Comparison of ENCODE assay signal across 12 mouse cellular contexts in genomic region chr4:149945194-149945593, GRCm38 (mm10). TPM values are rescaled to one million over a fixed set of nuclear protein-coding genes. Genes with fewer than 3 reads are reported as not detected.
DNase-seq lines count a peak whose midpoint lies in the region; ATAC-seq and TF ChIP-seq lines count a peak whose summit lies in the region.
"Had no signal": no experiment of that assay in that cellular context is flagged by ENCODE, and none has a peak within 500 bp of the region (broad histone marks: within the 10 kb centered on the region; RNA-seq: fewer than 3 reads in every experiment).

No protein-coding gene starts in this region.

- H3K9ac ChIP-seq in midbrain, postnatal 0 days (replicated peaks; ENCODE audit: low read length, poor library complexity, severe bottlenecking), result no peak overlapping the region
- H3K9ac ChIP-seq in midbrain, embryonic 15.5 days, result no peak overlapping the region
- H3K9ac ChIP-seq in embryonic facial prominence, embryonic 13.5 days, result no peak overlapping the region
- H3K9ac ChIP-seq in limb, embryonic 15.5 days, result no peak overlapping the region
- no peak overlapping the region for H3K9ac ChIP-seq in kidney, embryonic 16.5 days (replicated peaks; ENCODE audit: low read length)
- H3K9ac ChIP-seq: liver, embryonic 15.5 days had no signal

- no peaks in the 10 kb centered on the region for H3K9me3 ChIP-seq in midbrain, postnatal 0 days (ENCODE audit: low read length)
- no peaks in the 10 kb centered on the region for H3K9me3 ChIP-seq in midbrain, embryonic 15.5 days
- H3K9me3 ChIP-seq in embryonic facial prominence, embryonic 13.5 days, result no peaks in the 10 kb centered on the region
- H3K9me3 ChIP-seq in limb, embryonic 15.5 days, result no peaks in the 10 kb centered on the region
- H3K9me3 ChIP-seq in kidney, embryonic 16.5 days (ENCODE audit: low read length), result no peaks in the 10 kb centered on the region
- H3K9me3 ChIP-seq: liver, embryonic 15.5 days had no signal

- 56% methylated on average over 9 of the region's 9 CpGs for WGBS in midbrain, postnatal 0 days
- 58% methylated on average over 9 of the region's 9 CpGs for WGBS in midbrain, embryonic 15.5 days
- WGBS in embryonic facial prominence, embryonic 13.5 days, result 18% methylated on average over 9 of the region's 9 CpGs
- 36% methylated on average over 9 of the region's 9 CpGs for WGBS in limb, embryonic 15.5 days
- 61% methylated on average over 9 of the region's 9 CpGs for WGBS in kidney, embryonic 16.5 days

- no peak for TF ChIP-seq CTCF in midbrain, postnatal 0 days (IDR thresholded peaks at IDR 0.05)

- H3K4me1 ChIP-seq in midbrain, postnatal 0 days (ENCODE audit: insufficient read depth, low read length), result peaks cover 6% of the 10 kb centered on the region; the same call in 1 of the 2 replicates
- H3K4me1 ChIP-seq in midbrain, embryonic 15.5 days, result peaks cover 19% of the 10 kb centered on the region
- peaks cover 86% of the 10 kb centered on the region for H3K4me1 ChIP-seq in embryonic facial prominence, embryonic 13.5 days
- H3K4me1 ChIP-seq in limb, embryonic 15.5 days, result peaks cover 96% of the 10 kb centered on the region
- peaks cover 61% of the 10 kb centered on the region for H3K4me1 ChIP-seq in kidney, embryonic 16.5 days (ENCODE audit: insufficient read depth, low read length)
- H3K4me1 ChIP-seq: liver, embryonic 15.5 days had no signal

- no peak overlapping the region for H3K4me2 ChIP-seq in midbrain, postnatal 0 days (ENCODE audit: low read depth, low read length, poor library complexity, severe bottlenecking)
- no peak overlapping the region for H3K4me2 ChIP-seq in midbrain, embryonic 15.5 days
- peak overlapping the region; percentile 30 for H3K4me2 ChIP-seq in embryonic facial prominence, embryonic 13.5 days
- no peak overlapping the region for H3K4me2 ChIP-seq in limb, embryonic 15.5 days
- no peak overlapping the region for H3K4me2 ChIP-seq in kidney, embryonic 16.5 days (replicated peaks; ENCODE audit: low read depth, low read length)
- H3K4me2 ChIP-seq: liver, embryonic 15.5 days had no signal

- H3K27ac ChIP-seq in midbrain, postnatal 0 days (ENCODE audit: low read depth, low read length), result no peak overlapping the region
- no peak overlapping the region for H3K27ac ChIP-seq in midbrain, embryonic 15.5 days
- H3K27ac ChIP-seq in embryonic facial prominence, embryonic 13.5 days, result no peak overlapping the region
- H3K27ac ChIP-seq in limb, embryonic 15.5 days, result 0 out of 2 replicates have a peak overlapping the region, but pooled peaks have one; percentile 30
- H3K27ac ChIP-seq in kidney, embryonic 16.5 days (ENCODE audit: low read length), result no peak overlapping the region
- H3K27ac ChIP-seq: left cerebral cortex, adult 2 months; liver, embryonic 15.5 days had no signal

- no peak for DNase-seq in midbrain, postnatal 0 days (ENCODE audit: low spot score)
- DNase-seq in kidney, adult 9 months, result no peak
- DNase-seq in gastrocnemius, postnatal 14 days, result no peak
- DNase-seq: cerebellum, adult 11-12 months; thymus, adult 18-20 months had no signal

- intact Hi-C loops in gastrocnemius, postnatal 14 days (cut with DNase I; ENCODE audit: low total_unique reads), result no loop called here

- H3K4me3 ChIP-seq in midbrain, postnatal 0 days (ENCODE audit: low read depth, low read length), result no peak overlapping the region
- no peak overlapping the region for H3K4me3 ChIP-seq in midbrain, embryonic 15.5 days
- H3K4me3 ChIP-seq in embryonic facial prominence, embryonic 13.5 days, result no peak overlapping the region
- no peak overlapping the region for H3K4me3 ChIP-seq in limb, embryonic 15.5 days
- H3K4me3 ChIP-seq in kidney, embryonic 16.5 days (ENCODE audit: low read length), result no peak overlapping the region
- H3K4me3 ChIP-seq: left cerebral cortex, adult 2 months; liver, embryonic 15.5 days had no signal

- no peaks in the 10 kb centered on the region for H3K36me3 ChIP-seq in midbrain, postnatal 0 days (ENCODE audit: insufficient read depth, low read length)
- H3K36me3 ChIP-seq in midbrain, embryonic 15.5 days (replicated peaks), result no peaks in the 10 kb centered on the region
- H3K36me3 ChIP-seq in embryonic facial prominence, embryonic 13.5 days, result no peaks in the 10 kb centered on the region
- no peaks in the 10 kb centered on the region for H3K36me3 ChIP-seq in limb, embryonic 15.5 days
- no peaks in the 10 kb centered on the region for H3K36me3 ChIP-seq in kidney, embryonic 16.5 days (ENCODE audit: insufficient read depth, low read length)
- H3K36me3 ChIP-seq: liver, embryonic 15.5 days had no signal

- ATAC-seq in midbrain, postnatal 0 days (ENCODE audit: low FRiP score), result 0 out of 2 replicates have a peak, but pooled peaks have one; percentile 47
- no peak for ATAC-seq in midbrain, embryonic 15.5 days (replicated peaks)
- peak; percentile 67; the same call in 1 of the 2 replicates for ATAC-seq in embryonic facial prominence, embryonic 13.5 days (ENCODE audit: insufficient number of reproducible peaks, insufficient read depth, low FRiP score, low TSS enrichment, low read depth)
- ATAC-seq in limb, embryonic 15.5 days (ENCODE audit: insufficient number of reproducible peaks, low FRiP score, low TSS enrichment, low read depth), result no peak; the same call in 1 of the 2 replicates
- no peak for ATAC-seq in kidney, embryonic 16.5 days (ENCODE audit: low FRiP score, low TSS enrichment)

- no peaks in the 10 kb centered on the region; the same call in 1 of the 2 replicates for H3K27me3 ChIP-seq in midbrain, postnatal 0 days (ENCODE audit: insufficient read depth, low read length)
- no peaks in the 10 kb centered on the region for H3K27me3 ChIP-seq in midbrain, embryonic 15.5 days (replicated peaks)
- H3K27me3 ChIP-seq in embryonic facial prominence, embryonic 13.5 days, result no peaks in the 10 kb centered on the region
- no peaks in the 10 kb centered on the region; the same call in 1 of the 2 replicates for H3K27me3 ChIP-seq in limb, embryonic 15.5 days
- H3K27me3 ChIP-seq in kidney, embryonic 16.5 days (ENCODE audit: insufficient read depth, low read length), result peaks cover 2% of the 10 kb centered on the region; the same call in 1 of the 2 replicates

RNA-seq across cellular contexts. Expression of gene Spsb1, which starts 9.6 kb away (rescaled TPM):
- total RNA-seq in midbrain, postnatal 0 days (2014; rRNA removed), result 6.2 and 13.6 TPM in 2 replicates
- 4.4 and 4.7 TPM in 2 replicates for polyA plus RNA-seq in midbrain, postnatal 0 days (2015; fragmentation: Nextera tagmentation; extraction: Ambion mirVana)
- polyA plus RNA-seq in midbrain, embryonic 15.5 days (2015; fragmentation: Nextera tagmentation; extraction: Ambion mirVana), result 4.8 and 5.2 TPM in 2 replicates
- polyA plus RNA-seq in embryonic facial prominence, embryonic 13.5 days (2015; fragmentation: Nextera tagmentation; extraction: Ambion mirVana), result 12.2 and 13.5 TPM in 2 replicates
- polyA plus RNA-seq in limb, embryonic 15.5 days (2015; fragmentation: Nextera tagmentation; extraction: Ambion mirVana), result 24.6 and 27.1 TPM in 2 replicates
- 10.9 and 14.2 TPM in 2 replicates for polyA plus RNA-seq in kidney, embryonic 16.5 days (2015; fragmentation: Nextera tagmentation; extraction: Ambion mirVana)
- total RNA-seq in gastrocnemius, postnatal 14 days (2021), result 10 to 100 TPM; 12.9 to 20.1 TPM
- total RNA-seq: megakaryocyte-erythroid progenitor cell, adult 5-6 weeks had no signal

Comparison
In these comparisons a context has a peak if more than half of its experiments do, and no peak if none do; other contexts are left out.
1. ATAC-seq: peak in midbrain, postnatal 0 days (single experiment) and embryonic facial prominence, embryonic 13.5 days (single experiment); none in midbrain, embryonic 15.5 days (single experiment), limb, embryonic 15.5 days (single experiment) and kidney, embryonic 16.5 days (single experiment).